Mouse (Mus musculus) testis, adult 2 months (tissue): ENCODE results near the gene Npepps.

Source experiments
- CTCF ChIP-seq: fragments of 200-500 bp; IDR thresholded peaks from 2 replicates; pipeline ENCODE4 v1.5.1; 2012; ENCODE audit warnings: low read depth, mild to moderate bottlenecking, inconsistent platforms, low read length, moderate library complexity; ENCODE audit not compliant: control insufficient read depth, insufficient read depth, insufficient replicate concordance
- POLR2A ChIP-seq: fragments of 200-500 bp; IDR thresholded peaks from 2 replicates; pipeline ENCODE4 v1.6.1; 2012; ENCODE audit warnings: low read depth, mild to moderate bottlenecking, inconsistent platforms, low read length, moderate library complexity; ENCODE audit not compliant: control insufficient read depth

- TF ChIP-seq POLR2A (no peak), CTCF (no peak)
Observed at GRCm38 (mm10) chr11:97278456-97278855, 2.0 kb downstream of the Npepps start.
